Mouse (Mus musculus) ES-E14 (cell line): ENCODE measurements around the gene Upf1. TPM values are rescaled to one million over a fixed set of nuclear protein-coding genes. Genes with fewer than 3 reads are reported as not detected.

ENCODE experiments used
- DNase-seq: peaks from one replicate; pipeline ENCODE4 v3.0.0-alpha.2; 2013; ENCODE audit warnings: low read depth, low spot score
- H3K27ac ChIP-seq: 2 replicates; pipeline ENCODE4 v1.5.1; 2012; ENCODE audit warnings: low read depth, mild to moderate bottlenecking, low read length, moderate library complexity, mixed read lengths; ENCODE audit not compliant: poor library complexity, insufficient read depth, severe bottlenecking
- H3K36me3 ChIP-seq: 2 replicates; pipeline ENCODE4 v1.6.1; 2012; ENCODE audit warnings: mild to moderate bottlenecking, low read length, moderate library complexity, mixed read lengths; ENCODE audit not compliant: control insufficient read depth, poor library complexity, insufficient read depth, severe bottlenecking
- H3K4me1 ChIP-seq, 2 experiments: fragments of 150-350 bp in 1 of 2; sonication (generic) in 1 of 2; 2 replicates each; pipeline ENCODE4 v1.6.1; 2012; ENCODE audit warnings: low read length in 2 of 2, mild to moderate bottlenecking in 1 of 2, mixed read lengths in 1 of 2; ENCODE audit not compliant: control insufficient read depth in 2 of 2, insufficient read depth in 2 of 2, poor library complexity in 1 of 2
- H3K4me3 ChIP-seq, 2 experiments: fragments of 150-350 bp in 1 of 2; sonication (generic) in 1 of 2; 2 replicates each; pipeline ENCODE4 v1.5.1; 2012; ENCODE audit warnings: low read length in 2 of 2, low read depth in 1 of 2, mild to moderate bottlenecking in 1 of 2, mixed read lengths in 1 of 2; ENCODE audit not compliant: insufficient read depth in 1 of 2, poor library complexity in 1 of 2, severe bottlenecking in 1 of 2
- H3K9ac ChIP-seq: 2 replicates; pipeline ENCODE4 v1.6.1; 2012; ENCODE audit warnings: low read depth, mild to moderate bottlenecking, low read length, mixed read lengths; ENCODE audit not compliant: poor library complexity, insufficient read depth, severe bottlenecking
- H3K9me3 ChIP-seq: fragments of 150-350 bp; sonication (generic); 2 replicates; pipeline ENCODE4 v1.6.1; 2012; ENCODE audit warnings: low read depth, mild to moderate bottlenecking, low read length; ENCODE audit not compliant: control insufficient read depth, insufficient read depth
- CHD2 ChIP-seq: IDR thresholded peaks from 2 replicates; pipeline ENCODE4 v1.6.1; 2014; ENCODE audit warnings: mild to moderate bottlenecking, low read depth, low read length, inconsistent platforms
- HCFC1 ChIP-seq: IDR thresholded peaks from 2 replicates; pipeline ENCODE4 v1.6.1; 2012; ENCODE audit warnings: low read length, inconsistent platforms, borderline replicate concordance; ENCODE audit not compliant: insufficient read depth
- MAFK ChIP-seq: IDR thresholded peaks from 2 replicates; pipeline ENCODE4 v1.6.1; 2014; ENCODE audit warnings: mild to moderate bottlenecking, low read depth, low read length, inconsistent platforms; ENCODE audit not compliant: insufficient read depth
- ZC3H11A ChIP-seq: IDR thresholded peaks from 2 replicates; pipeline ENCODE4 v1.6.1; 2012; ENCODE audit warnings: low read depth, mild to moderate bottlenecking, inconsistent platforms, low read length, borderline replicate concordance
- ZNF384 ChIP-seq: IDR thresholded peaks from 2 replicates; pipeline ENCODE4 v1.6.1; 2012; ENCODE audit warnings: low read depth, low read length, inconsistent platforms
- in situ Hi-C, 2 experiments: fragments of 600-800 bp; cut with MboI; formaldehyde crosslinking; loops; one replicate each; pipeline ENCODE4 v1.15.1; 2025; ENCODE audit warnings: low sequenced_read_pairs in 2 of 2, inconsistent platforms in 1 of 2; ENCODE audit not compliant: unreplicated experiment in 2 of 2
- total RNA-seq: library from RNA; depleted of rRNA; stranded (reverse); fragments of 300-350 nt; gene quantifications from 2 replicates; pipeline ENCODE4 v1.2.3, GENCODE M21; 2012

The Upf1 gene
- total RNA-seq, 1 experiment = 54.7 TPM

GRCm38 (mm10) chr8:70361484-70362032 lies 8.5 kb upstream of the Upf1 start:
- Histone ChIP-seq H3K27ac (no peak overlapping the region), H3K36me3 (no peaks in the 10 kb centered on the region), H3K4me3 (0 out of 4 replicates have a peak overlapping the region, but pooled peaks of 1 of the 2 experiments have one; percentile 21), H3K9me3 (no peaks in the 10 kb centered on the region), H3K9ac (no peak overlapping the region), H3K4me1 (peaks cover under 1 to 7% of the 10 kb centered on the region in 2 experiments)
- in situ Hi-C loops = no loop called here
- DNase-seq = no peak
- TF ChIP-seq ZC3H11A = no peak
- no peak for TF ChIP-seq HCFC1
- TF ChIP-seq MAFK = no peak
- no peak for TF ChIP-seq ZNF384
- no peak for TF ChIP-seq CHD2

GRCm38 (mm10) chr8:70360769-70361168 lies 7.7 kb upstream of the Upf1 start:
- peak; percentile 68 for DNase-seq
- no peak overlapping the region for H3K9ac ChIP-seq

GRCm38 (mm10) chr8:70359411-70359810 lies 6.3 kb upstream of the Upf1 start:
- in situ Hi-C loops = no loop called here
- Histone ChIP-seq H3K9ac (no peak overlapping the region), H3K27ac (no peak overlapping the region), H3K4me3 (no peak overlapping the region), H3K9me3 (no peaks in the 10 kb centered on the region), H3K4me1 (peaks cover 7 to 9% of the 10 kb centered on the region in 2 experiments), H3K36me3 (no peaks in the 10 kb centered on the region)
- no peak for DNase-seq
- no peak for TF ChIP-seq ZNF384
- no peak for TF ChIP-seq HCFC1
- no peak for TF ChIP-seq CHD2
- TF ChIP-seq ZC3H11A = no peak
- TF ChIP-seq MAFK = no peak

More at GRCm38 (mm10) chr8:70360769-70361168, 7.7 kb upstream of the Upf1 start:
- no peaks in the 10 kb centered on the region for H3K36me3 ChIP-seq
- H3K9me3 ChIP-seq = no peaks in the 10 kb centered on the region
- in situ Hi-C loops = no loop called here
- no peak overlapping the region for H3K27ac ChIP-seq
- no peak for TF ChIP-seq MAFK
- TF ChIP-seq HCFC1 = no peak
- no peak for TF ChIP-seq ZC3H11A
- no peak for TF ChIP-seq CHD2
- TF ChIP-seq ZNF384 = peak; percentile 79
- H3K4me3 ChIP-seq = no peak overlapping the region
- peaks cover 5 to 7% of the 10 kb centered on the region in 2 experiments for H3K4me1 ChIP-seq

GRCm38 (mm10) chr8:70356111-70356510 lies 3.0 kb upstream of the Upf1 start:
- DNase-seq = no peak
- H3K4me3 ChIP-seq = no peak overlapping the region
- in situ Hi-C loops = no loop called here
- no peaks in the 10 kb centered on the region for H3K9me3 ChIP-seq
- no peak overlapping the region for H3K9ac ChIP-seq
- no peak overlapping the region; the same call in 1 of the 2 replicates for H3K27ac ChIP-seq
- H3K4me1 ChIP-seq = peaks cover 12 to 15% of the 10 kb centered on the region in 2 experiments
- H3K36me3 ChIP-seq = peaks cover 1% of the 10 kb centered on the region; the same call in 1 of the 2 replicates
- TF ChIP-seq ZC3H11A = no peak
- no peak for TF ChIP-seq MAFK
- TF ChIP-seq ZNF384 = no peak
- no peak for TF ChIP-seq CHD2
- TF ChIP-seq HCFC1 = no peak
